Mouse (Mus musculus): Measurements from ENCODE around the gene Cdc42ep4. TPM values are rescaled to one million over a fixed set of nuclear protein-coding genes. Genes with fewer than 3 reads are reported as not detected.
A peak's percentile ranks its signal among the peaks of the same experiment; 100 is the strongest.

The Cdc42ep4 gene
- total RNA-seq, 4 experiments from 2014 or later = 9.7 to 16.5 (median 14.7) TPM

- DNase-seq (ENCODE audit: low spot score) = no peak
Observed at GRCm38 (mm10) chr11:113749749-113750351, 1.8 kb downstream of the Cdc42ep4 start.

GRCm38 (mm10) chr11:113748797-113749521, 2.7 kb downstream of the Cdc42ep4 start:
- no peak for DNase-seq (ENCODE audit: low spot score)

- DNase-seq (ENCODE audit: low spot score) = no peak
Observed at GRCm38 (mm10) chr11:113747725-113748380, 3.8 kb downstream of the Cdc42ep4 start.

GRCm38 (mm10) chr11:113747056-113747455, 4.6 kb downstream of the Cdc42ep4 start:
- peak; percentile 74 for DNase-seq (ENCODE audit: low spot score)

GRCm38 (mm10) chr11:113745961-113746360, 5.7 kb downstream of the Cdc42ep4 start:
- DNase-seq (ENCODE audit: low spot score) = no peak

GRCm38 (mm10) chr11:113742998-113743397, 8.7 kb downstream of the Cdc42ep4 start:
- no peak for DNase-seq (ENCODE audit: low spot score)

GRCm38 (mm10) chr11:113740100-113740499, 11.6 kb downstream of the Cdc42ep4 start:
- no peak for DNase-seq (ENCODE audit: low spot score)

- DNase-seq (ENCODE audit: low spot score) = no peak
Observed at GRCm38 (mm10) chr11:113739213-113739612, 12.5 kb downstream of the Cdc42ep4 start.

GRCm38 (mm10) chr11:113737912-113738311, 13.8 kb downstream of the Cdc42ep4 start:
- DNase-seq (ENCODE audit: low spot score) = no peak

GRCm38 (mm10) chr11:113737553-113737854, 14.2 kb downstream of the Cdc42ep4 start:
- DNase-seq (ENCODE audit: low spot score) = no peak

GRCm38 (mm10) chr11:113736848-113737552, 14.7 kb downstream of the Cdc42ep4 start:
- DNase-seq (ENCODE audit: low spot score) = no peak

GRCm38 (mm10) chr11:113735151-113735550, 16.5 kb downstream of the Cdc42ep4 start:
- no peak for DNase-seq (ENCODE audit: low spot score)

- no peak for DNase-seq (ENCODE audit: low spot score)
Observed at GRCm38 (mm10) chr11:113733631-113734364, 17.9 kb downstream of the Cdc42ep4 start.

GRCm38 (mm10) chr11:113731945-113732612, 19.6 kb downstream of the Cdc42ep4 start:
- no peak for DNase-seq (ENCODE audit: low spot score)

- DNase-seq (ENCODE audit: low spot score) = no peak
Observed at GRCm38 (mm10) chr11:113730879-113731278, 20.8 kb downstream of the Cdc42ep4 start.

GRCm38 (mm10) chr11:113729917-113730316, 21.8 kb downstream of the Cdc42ep4 start:
- no peak for DNase-seq (ENCODE audit: low spot score)

- no peak for DNase-seq (ENCODE audit: low spot score)
Observed at GRCm38 (mm10) chr11:113729239-113729638, 22.4 kb downstream of the Cdc42ep4 start.

GRCm38 (mm10) chr11:113727992-113728391, 23.7 kb downstream of the Cdc42ep4 start:
- no peak for DNase-seq (ENCODE audit: low spot score)

GRCm38 (mm10) chr11:113726994-113727888, 24.4 kb downstream of the Cdc42ep4 start:
- DNase-seq (ENCODE audit: low spot score) = no peak
